Mouse (Mus musculus) forebrain, postnatal 0 days (tissue): Measurements from ENCODE around the gene Sh3rf3. TPM values are rescaled to one million over a fixed set of nuclear protein-coding genes. Genes with fewer than 3 reads are reported as not detected.
"Not testable (repeated sequence)": the region's sequence is repeated elsewhere in the genome, so short reads cannot be mapped to it uniquely, and the experiment has no call there.

Experiments used
- ATAC-seq: fragments of 200-750 bp; cut with Nextera tagmentation; 2 replicates; pipeline ENCODE4 v1.8.0; 2017; ENCODE audit warnings: mild to moderate bottlenecking, moderate library complexity
- DNase-seq: peaks from one replicate; pipeline ENCODE4 v3.0.0-alpha.2; 2015
- H3K27ac ChIP-seq: fragments of 300-500 bp; sonication (generic); 2 replicates; pipeline ENCODE4 v1.5.1; 2014; ENCODE audit warnings: low read depth, mild to moderate bottlenecking, antibody characterized with exemption, low read length, moderate library complexity, mixed read lengths
- H3K27me3 ChIP-seq: fragments of 300-500 bp; sonication (generic); 2 replicates; pipeline ENCODE4 v1.6.1; 2014; ENCODE audit warnings: mild to moderate bottlenecking, low read length, mixed read lengths; ENCODE audit not compliant: insufficient read depth
- H3K36me3 ChIP-seq: fragments of 300-500 bp; sonication (generic); 2 replicates; pipeline ENCODE4 v1.6.1; 2014; ENCODE audit warnings: mild to moderate bottlenecking, moderate library complexity; ENCODE audit not compliant: insufficient read depth
- H3K4me1 ChIP-seq: fragments of 300-500 bp; sonication (generic); 2 replicates; pipeline ENCODE4 v1.6.1; 2014; ENCODE audit warnings: antibody characterized with exemption; ENCODE audit not compliant: insufficient read depth
- H3K4me2 ChIP-seq: fragments of 300-500 bp; sonication (generic); 2 replicates; pipeline ENCODE4 v1.6.1; 2014; ENCODE audit warnings: low read depth, mild to moderate bottlenecking, moderate library complexity
- H3K4me3 ChIP-seq: fragments of 300-500 bp; sonication (generic); 2 replicates; pipeline ENCODE4 v1.5.1; 2014; ENCODE audit warnings: low read depth, low read length, mixed read lengths
- H3K9ac ChIP-seq: fragments of 300-500 bp; sonication (generic); 2 replicates; pipeline ENCODE4 v1.6.1; 2014; ENCODE audit warnings: mild to moderate bottlenecking
- H3K9me3 ChIP-seq: fragments of 300-500 bp; sonication (generic); 2 replicates; pipeline ENCODE4 v1.6.1; 2016; ENCODE audit warnings: low read length
- CTCF ChIP-seq: sonication (generic); IDR thresholded peaks from 2 replicates; pipeline ENCODE4 v1.5.1; 2016; ENCODE audit warnings: antibody characterized with exemption, control low read depth, low read depth
- WGBS: fragments of 180-500 bp; shearing (Covaris S2); extraction: QIAGEN DNeasy Blood & Tissue Kit; methylation state at CpG from one replicate; pipeline ENCODE4 v1.1.7; 2014; 5-methylcytosine and 5-hydroxymethylcytosine counted together
- polyA plus RNA-seq: library from polyadenylated mRNA; unstranded; fragments of >200 nt; fragmentation: Nextera tagmentation; extraction: Ambion mirVana; gene quantifications from 2 replicates; pipeline ENCODE4 v1.2.1, GENCODE M21; 2015
- total RNA-seq: library from RNA; depleted of rRNA; stranded (reverse); fragments of >200 nt; gene quantifications from 2 replicates; pipeline ENCODE4 v1.2.3, GENCODE M21; 2014

Sh3rf3 gene
- total and polyA plus RNA-seq, 2 experiments from 2014 or later, result 10.1 to 38.1 TPM

GRCm38 (mm10) chr10:59077909-59078308, 264.8 kb downstream of the Sh3rf3 start:
- WGBS, result 32% methylated on average over 10 of the region's 10 CpGs

GRCm38 (mm10) chr10:59085604-59086003, 272.4 kb downstream of the Sh3rf3 start:
- peaks cover 12% of the 10 kb centered on the region for H3K36me3 ChIP-seq
- TF ChIP-seq CTCF, result no peak
- no peak overlapping the region for H3K4me2 ChIP-seq
- no peaks in the 10 kb centered on the region for H3K27me3 ChIP-seq
- DNase-seq (no peak), ATAC-seq (no peak)
- no peak overlapping the region for H3K4me3 ChIP-seq
- H3K4me1 ChIP-seq, result peaks cover 14% of the 10 kb centered on the region
- H3K9me3 ChIP-seq, result no peaks in the 10 kb centered on the region
- WGBS, result 98% methylated on average over 5 of the region's 5 CpGs
- H3K9ac ChIP-seq, result no peak overlapping the region
- H3K27ac ChIP-seq, result no peak overlapping the region

More at GRCm38 (mm10) chr10:59077909-59078308, 264.8 kb downstream of the Sh3rf3 start:
- Histone ChIP-seq H3K4me3 (no peak overlapping the region), H3K4me1 (no peaks in the 10 kb centered on the region), H3K36me3 (no peaks in the 10 kb centered on the region), H3K4me2 (no peak overlapping the region), H3K27ac (no peak overlapping the region), H3K27me3 (no peaks in the 10 kb centered on the region), H3K9ac (peak overlapping the region; percentile 25; the same call in 1 of the 2 replicates), H3K9me3 (no peaks in the 10 kb centered on the region)
- no peak for TF ChIP-seq CTCF
- ATAC-seq, result peak; percentile 56
- DNase-seq, result peak; percentile 55

GRCm38 (mm10) chr10:59086578-59086977, 273.4 kb downstream of the Sh3rf3 start:
- no peaks in the 10 kb centered on the region for H3K27me3 ChIP-seq
- H3K36me3 ChIP-seq, result peaks cover 12% of the 10 kb centered on the region
- TF ChIP-seq CTCF, result no peak
- ATAC-seq, result no peak
- H3K27ac ChIP-seq, result no peak overlapping the region
- no peak overlapping the region for H3K4me2 ChIP-seq
- peaks cover 22% of the 10 kb centered on the region for H3K4me1 ChIP-seq
- H3K9ac ChIP-seq, result no peak overlapping the region
- WGBS, result 95% methylated on average over 5 of the region's 5 CpGs
- H3K9me3 ChIP-seq, result no peaks in the 10 kb centered on the region
- DNase-seq, result no peak
- no peak overlapping the region for H3K4me3 ChIP-seq

- ATAC-seq (peak; percentile 93), DNase-seq (peak; percentile 93)
- 23% methylated on average over 14 of the region's 14 CpGs for WGBS
- H3K4me3 ChIP-seq, result no peak overlapping the region
- H3K36me3 ChIP-seq, result peaks cover 12% of the 10 kb centered on the region
- no peaks in the 10 kb centered on the region for H3K27me3 ChIP-seq
- peak overlapping the region; percentile 25; the same call in 1 of the 2 replicates for H3K9ac ChIP-seq
- H3K4me2 ChIP-seq, result peak overlapping the region; percentile 19
- peak overlapping the region; percentile 88 for H3K27ac ChIP-seq
- no peak for TF ChIP-seq CTCF
- H3K9me3 ChIP-seq, result no peaks in the 10 kb centered on the region
- peaks cover 40% of the 10 kb centered on the region for H3K4me1 ChIP-seq
Observed at GRCm38 (mm10) chr10:59089861-59090621, 276.9 kb downstream of the Sh3rf3 start.

- peaks cover 12% of the 10 kb centered on the region for H3K36me3 ChIP-seq
- DNase-seq (no peak), ATAC-seq (peak; percentile 71)
- H3K9ac ChIP-seq, result peak overlapping the region; percentile 25; the same call in 1 of the 2 replicates
- H3K27me3 ChIP-seq, result no peaks in the 10 kb centered on the region
- TF ChIP-seq CTCF, result no peak
- H3K4me2 ChIP-seq, result peak overlapping the region; percentile 19
- peaks cover 40% of the 10 kb centered on the region for H3K4me1 ChIP-seq
- 9% methylated on average over 7 of the region's 7 CpGs for WGBS
- peak overlapping the region; percentile 88 for H3K27ac ChIP-seq
- no peaks in the 10 kb centered on the region for H3K9me3 ChIP-seq
- no peak overlapping the region for H3K4me3 ChIP-seq
Observed at GRCm38 (mm10) chr10:59090622-59090971, 277.4 kb downstream of the Sh3rf3 start.

GRCm38 (mm10) chr10:59091556-59091955, 278.4 kb downstream of the Sh3rf3 start:
- H3K27ac ChIP-seq, result peak overlapping the region; percentile 88
- ATAC-seq, result no peak

GRCm38 (mm10) chr10:59091988-59092387, 278.8 kb downstream of the Sh3rf3 start:
- no peaks in the 10 kb centered on the region for H3K27me3 ChIP-seq
- no peaks in the 10 kb centered on the region for H3K9me3 ChIP-seq
- TF ChIP-seq CTCF, result no peak
- DNase-seq (peak; percentile 65), ATAC-seq (peak; percentile 14; the same call in 1 of the 2 replicates)
- peaks cover 40% of the 10 kb centered on the region for H3K4me1 ChIP-seq
- H3K27ac ChIP-seq, result peak overlapping the region; percentile 88; the same call in 1 of the 2 replicates
- H3K4me2 ChIP-seq, result no peak overlapping the region
- 39% methylated on average over 7 of the region's 7 CpGs for WGBS
- no peak overlapping the region for H3K9ac ChIP-seq
- H3K36me3 ChIP-seq, result peaks cover 8% of the 10 kb centered on the region
- no peak overlapping the region for H3K4me3 ChIP-seq

More at GRCm38 (mm10) chr10:59091556-59091955, 278.4 kb downstream of the Sh3rf3 start:
- Histone ChIP-seq H3K36me3 (peaks cover 12% of the 10 kb centered on the region), H3K4me2 (no peak overlapping the region), H3K4me1 (peaks cover 40% of the 10 kb centered on the region), H3K9ac (no peak overlapping the region), H3K27me3 (no peaks in the 10 kb centered on the region), H3K4me3 (no peak overlapping the region), H3K9me3 (no peaks in the 10 kb centered on the region)
- DNase-seq, result no peak
- no peak for TF ChIP-seq CTCF
- WGBS, result 66% methylated on average over 8 of the region's 8 CpGs

- not testable (repeated sequence) for H3K4me2 ChIP-seq, DNase-seq, H3K9me3 ChIP-seq, H3K36me3 ChIP-seq, ATAC-seq, H3K27ac ChIP-seq, H3K9ac ChIP-seq, H3K27me3 ChIP-seq, H3K4me3 ChIP-seq, H3K4me1 ChIP-seq
- WGBS, result 84% methylated on average over 5 of the region's 5 CpGs
Observed at GRCm38 (mm10) chr10:59103076-59103475, 289.9 kb downstream of the Sh3rf3 start.
